Mouse (Mus musculus) liver, postnatal 0 days (tissue): ENCODE data around the gene Olfr122.

Experiments
- CTCF ChIP-seq: sonication (generic); IDR thresholded peaks from 2 replicates; pipeline ENCODE4 v1.5.1; 2016; ENCODE audit warnings: antibody characterized with exemption, low read depth
- EP300 ChIP-seq: IDR thresholded peaks from 2 replicates; pipeline ENCODE4 v1.6.1; 2016; ENCODE audit warnings: antibody characterized with exemption, low read depth, mild to moderate bottlenecking

DNA sequence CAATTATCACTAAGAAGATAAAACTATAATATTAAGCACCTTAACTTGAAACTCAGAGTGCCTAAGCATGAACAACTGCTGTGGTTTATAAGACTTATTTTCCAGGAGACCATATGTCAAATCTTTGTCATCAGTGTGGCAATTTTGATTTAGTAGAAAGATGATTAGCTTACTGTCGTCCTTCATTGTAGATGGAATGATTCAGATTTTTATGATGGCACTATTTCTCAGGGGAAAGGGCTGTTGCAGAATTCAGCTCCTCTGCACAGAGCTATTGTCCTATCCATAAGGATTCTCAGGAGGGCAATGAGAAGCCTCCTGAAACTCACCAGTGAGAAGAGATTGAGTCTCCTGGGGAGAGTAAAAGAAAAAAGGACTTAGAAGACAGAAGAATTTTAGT, 46.9 kb upstream of the Olfr122 start, which contains the start of gene Olfr120:
- TF ChIP-seq CTCF (no peak), EP300 (no peak)
